Mouse (Mus musculus): ENCODE measurements around the gene Map2. TPM values are rescaled to one million over a fixed set of nuclear protein-coding genes. Genes with fewer than 3 reads are reported as not detected.

Map2 gene
- polyA plus RNA-seq, 1 experiment from 2014 or later, result 4.6 TPM

DNA sequence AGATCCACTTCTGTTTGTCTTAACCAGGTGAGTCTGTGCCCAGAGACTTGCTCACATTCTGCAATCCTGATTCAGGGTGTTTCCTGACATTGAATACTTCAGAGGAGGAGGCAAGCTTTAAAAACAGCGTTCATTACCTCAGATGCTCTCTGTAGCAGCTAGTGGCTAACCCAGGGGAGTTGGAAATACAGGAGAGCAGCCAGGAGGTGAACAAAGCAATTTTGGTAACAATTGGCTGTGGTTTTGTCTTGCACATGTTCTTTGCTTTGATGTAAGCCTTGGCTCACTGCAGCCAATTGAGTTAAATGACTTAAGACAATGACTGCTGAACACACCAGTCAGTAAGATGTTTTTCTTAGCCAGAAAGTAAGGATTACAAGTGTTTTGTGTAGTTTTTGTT, 48.3 kb downstream of the Map2 start:
- Histone ChIP-seq H3K4me2 (no peak overlapping the region), H3K4me1 (ENCODE audit: control insufficient read depth, insufficient read depth, low read length) (no peaks in the 10 kb centered on the region), H3K4me3 (ENCODE audit: low read depth, low read length) (no peak overlapping the region), H3K9ac (ENCODE audit: low read depth, low read length) (no peak overlapping the region), H3K36me3 (ENCODE audit: control insufficient read depth, insufficient read depth, low read length) (no peaks in the 10 kb centered on the region), H3K27me3 (ENCODE audit: control insufficient read depth, insufficient read depth, low read length) (no peaks in the 10 kb centered on the region), H3K27ac (ENCODE audit: low read depth, low read length) (no peak overlapping the region), H3K9me3 (replicated peaks; ENCODE audit: control insufficient read depth, low read length) (no peaks in the 10 kb centered on the region)
- no peak for ATAC-seq (replicated peaks; ENCODE audit: insufficient number of reproducible peaks, low FRiP score, low TSS enrichment)
- WGBS (ENCODE audit: insufficient replicate concordance), result 51% methylated on average over 1 of the region's 1 CpGs

DNA sequence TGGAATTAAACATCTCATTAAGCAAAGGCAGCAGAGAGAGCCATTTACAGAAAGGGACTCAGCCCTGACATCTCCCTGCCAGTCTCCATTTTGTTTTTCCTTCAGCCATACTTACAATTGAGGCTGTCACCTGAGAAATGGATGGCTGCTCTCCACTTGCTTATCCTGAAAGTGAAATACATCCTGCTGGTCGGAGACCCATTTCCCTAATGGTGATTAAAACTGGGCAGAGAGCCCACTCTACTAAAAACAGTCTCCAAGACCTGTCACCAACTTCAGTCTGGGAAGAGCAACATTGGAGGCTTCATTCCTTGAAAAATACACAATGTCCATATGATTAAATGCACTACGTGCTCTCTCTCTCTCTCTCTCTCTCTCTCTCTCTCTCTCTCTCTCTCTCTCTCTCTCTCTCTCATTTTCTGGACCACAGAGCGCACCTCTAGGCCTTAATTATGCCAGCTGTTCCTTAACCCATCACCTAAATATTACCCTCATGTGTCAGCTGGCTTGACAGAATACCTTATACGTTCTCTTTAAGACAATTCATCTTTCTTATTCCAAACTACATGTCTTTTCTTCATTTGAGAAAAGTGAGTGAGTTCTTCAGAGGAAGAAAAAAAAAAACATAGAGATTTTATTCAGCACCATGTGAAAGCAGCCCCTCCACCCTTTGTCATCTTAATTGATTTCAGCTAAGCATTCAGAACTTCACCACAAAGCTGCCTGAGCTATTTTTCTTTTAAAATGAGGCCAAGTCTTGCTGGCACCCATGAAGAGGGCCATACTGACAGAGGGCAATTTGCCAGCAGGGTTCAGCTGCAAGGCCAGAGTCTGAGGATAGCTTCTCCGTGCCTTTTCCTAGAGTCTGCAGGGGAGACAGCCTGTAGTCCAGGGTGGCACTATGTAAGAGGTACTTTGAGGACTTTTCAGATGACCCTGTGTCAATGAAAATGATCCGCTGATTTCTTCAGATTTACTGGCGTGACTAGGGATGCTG, 51.6 kb downstream of the Map2 start:
- no peak for ATAC-seq (replicated peaks; ENCODE audit: insufficient number of reproducible peaks, low FRiP score, low TSS enrichment)
- H3K4me1 ChIP-seq (ENCODE audit: control insufficient read depth, insufficient read depth, low read length), result no peaks in the 10 kb centered on the region
- no peak overlapping the region for H3K27ac ChIP-seq (ENCODE audit: low read depth, low read length)
- no peak overlapping the region for H3K4me2 ChIP-seq
- H3K36me3 ChIP-seq (ENCODE audit: control insufficient read depth, insufficient read depth, low read length), result no peaks in the 10 kb centered on the region
- no peaks in the 10 kb centered on the region for H3K9me3 ChIP-seq (replicated peaks; ENCODE audit: control insufficient read depth, low read length)
- WGBS (ENCODE audit: insufficient replicate concordance), result 66% methylated on average over 7 of the region's 7 CpGs
- no peak overlapping the region for H3K9ac ChIP-seq (ENCODE audit: low read depth, low read length)
- H3K27me3 ChIP-seq (ENCODE audit: control insufficient read depth, insufficient read depth, low read length), result no peaks in the 10 kb centered on the region
- H3K4me3 ChIP-seq (ENCODE audit: low read depth, low read length), result no peak overlapping the region

DNA sequence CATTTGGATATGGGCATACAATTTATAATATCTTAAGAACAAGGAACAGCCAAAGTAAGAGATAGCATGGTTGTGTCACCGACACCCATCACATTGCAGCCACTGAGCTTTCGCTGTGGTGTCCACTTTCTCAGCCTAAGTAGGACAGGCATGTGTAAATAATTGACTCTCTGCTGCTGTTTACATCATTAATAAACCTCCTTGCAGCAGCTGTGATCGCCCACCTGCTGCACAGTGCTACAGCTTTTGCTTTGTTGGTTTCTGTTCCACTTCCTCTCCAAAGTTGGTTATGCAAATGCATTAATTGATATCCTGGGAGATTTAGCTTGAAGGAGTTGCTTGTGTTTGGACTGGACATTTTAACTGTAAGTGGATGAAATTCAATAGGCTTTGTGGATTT, 53.1 kb downstream of the Map2 start:
- Histone ChIP-seq H3K27me3 (ENCODE audit: control insufficient read depth, insufficient read depth, low read length) (no peaks in the 10 kb centered on the region), H3K9me3 (replicated peaks; ENCODE audit: control insufficient read depth, low read length) (no peaks in the 10 kb centered on the region), H3K4me1 (ENCODE audit: control insufficient read depth, insufficient read depth, low read length) (no peaks in the 10 kb centered on the region), H3K27ac (ENCODE audit: low read depth, low read length) (no peak overlapping the region), H3K4me2 (no peak overlapping the region), H3K4me3 (ENCODE audit: low read depth, low read length) (no peak overlapping the region), H3K9ac (ENCODE audit: low read depth, low read length) (no peak overlapping the region), H3K36me3 (ENCODE audit: control insufficient read depth, insufficient read depth, low read length) (no peaks in the 10 kb centered on the region)
- 82% methylated on average over 3 of the region's 3 CpGs for WGBS (ENCODE audit: insufficient replicate concordance)
- ATAC-seq (replicated peaks; ENCODE audit: insufficient number of reproducible peaks, low FRiP score, low TSS enrichment), result no peak

DNA sequence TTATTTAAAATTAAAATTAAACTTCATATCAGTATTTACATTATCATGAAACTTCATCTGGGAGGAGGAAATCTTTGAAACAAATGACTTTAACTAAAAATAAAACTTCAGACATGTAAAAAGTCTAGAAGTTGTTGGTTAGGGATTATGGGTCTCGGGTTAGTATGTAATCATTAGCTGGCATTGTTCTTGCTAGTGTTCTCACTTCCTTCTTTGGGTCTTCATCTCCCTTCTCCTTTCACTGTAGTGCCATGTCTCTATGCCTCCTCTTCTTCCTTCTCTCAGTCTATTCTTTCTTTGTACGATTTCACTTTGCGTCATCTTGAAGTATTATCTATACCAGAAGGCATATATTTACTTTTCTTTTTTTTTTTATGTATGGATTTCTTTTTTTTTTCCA, 55.3 kb downstream of the Map2 start:
- Histone ChIP-seq H3K36me3 (ENCODE audit: control insufficient read depth, insufficient read depth, low read length) (no peaks in the 10 kb centered on the region), H3K27me3 (ENCODE audit: control insufficient read depth, insufficient read depth, low read length) (no peaks in the 10 kb centered on the region), H3K4me2 (no peak overlapping the region), H3K4me3 (ENCODE audit: low read depth, low read length) (no peak overlapping the region), H3K9ac (ENCODE audit: low read depth, low read length) (no peak overlapping the region), H3K27ac (ENCODE audit: low read depth, low read length) (no peak overlapping the region), H3K9me3 (replicated peaks; ENCODE audit: control insufficient read depth, low read length) (no peaks in the 10 kb centered on the region), H3K4me1 (ENCODE audit: control insufficient read depth, insufficient read depth, low read length) (no peaks in the 10 kb centered on the region)
- no peak for ATAC-seq (replicated peaks; ENCODE audit: insufficient number of reproducible peaks, low FRiP score, low TSS enrichment)
- WGBS (ENCODE audit: insufficient replicate concordance), result 91% methylated on average over 3 of the region's 3 CpGs

DNA sequence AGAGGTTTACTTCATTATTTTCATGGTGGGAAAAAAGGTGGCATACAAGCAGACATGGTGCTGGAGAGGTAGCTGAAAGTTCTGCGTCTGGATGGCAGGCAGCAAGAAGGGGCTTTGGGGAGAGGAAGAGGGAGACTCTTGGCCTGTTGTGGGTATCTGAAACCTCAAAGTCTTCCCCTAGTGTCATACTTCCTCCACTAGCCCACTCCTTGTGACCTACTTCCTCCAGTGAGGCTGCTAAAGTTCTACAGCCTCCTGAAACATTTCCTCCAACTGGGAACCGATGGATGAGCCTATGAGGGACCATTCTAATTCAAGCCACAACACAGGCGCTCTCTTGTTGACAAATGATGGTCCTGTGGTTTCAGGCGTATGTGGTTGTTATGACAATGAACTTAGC, 56.9 kb downstream of the Map2 start:
- 76% methylated on average over 4 of the region's 4 CpGs for WGBS (ENCODE audit: insufficient replicate concordance)
- Histone ChIP-seq H3K9ac (ENCODE audit: low read depth, low read length) (no peak overlapping the region), H3K9me3 (replicated peaks; ENCODE audit: control insufficient read depth, low read length) (no peaks in the 10 kb centered on the region), H3K27me3 (ENCODE audit: control insufficient read depth, insufficient read depth, low read length) (no peaks in the 10 kb centered on the region), H3K4me2 (no peak overlapping the region), H3K4me1 (ENCODE audit: control insufficient read depth, insufficient read depth, low read length) (no peaks in the 10 kb centered on the region), H3K27ac (ENCODE audit: low read depth, low read length) (no peak overlapping the region), H3K36me3 (ENCODE audit: control insufficient read depth, insufficient read depth, low read length) (no peaks in the 10 kb centered on the region), H3K4me3 (ENCODE audit: low read depth, low read length) (no peak overlapping the region)
- no peak for ATAC-seq (replicated peaks; ENCODE audit: insufficient number of reproducible peaks, low FRiP score, low TSS enrichment)

DNA sequence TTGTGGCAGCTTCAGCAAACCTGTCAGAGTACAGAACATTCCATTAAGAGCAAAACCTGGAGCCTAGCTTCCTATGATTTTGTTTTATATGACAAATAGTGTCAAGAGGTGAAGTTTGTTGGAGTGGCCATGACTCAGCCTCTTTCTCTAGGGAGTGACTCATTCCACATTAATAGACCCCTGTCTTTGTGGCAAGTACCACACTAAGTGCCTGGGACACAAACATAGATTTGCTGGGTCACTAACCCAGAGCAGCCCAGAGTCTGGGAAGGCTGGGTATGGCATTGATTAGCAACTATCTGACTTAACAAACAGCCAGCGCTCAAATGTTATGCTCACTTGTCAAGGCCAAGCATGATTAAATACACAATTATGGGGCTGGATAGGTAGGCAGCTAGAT, 69.8 kb downstream of the Map2 start:
- H3K4me3 ChIP-seq (ENCODE audit: low read depth, low read length), result no peak overlapping the region
- ATAC-seq (replicated peaks; ENCODE audit: insufficient number of reproducible peaks, low FRiP score, low TSS enrichment), result no peak
- no peak overlapping the region for H3K9ac ChIP-seq (ENCODE audit: low read depth, low read length)
- H3K36me3 ChIP-seq (ENCODE audit: control insufficient read depth, insufficient read depth, low read length), result no peaks in the 10 kb centered on the region
- H3K27ac ChIP-seq (ENCODE audit: low read depth, low read length), result no peak overlapping the region
- no peaks in the 10 kb centered on the region for H3K9me3 ChIP-seq (replicated peaks; ENCODE audit: control insufficient read depth, low read length)
- 76% methylated on average over 1 of the region's 1 CpGs for WGBS (ENCODE audit: insufficient replicate concordance)
- H3K27me3 ChIP-seq (ENCODE audit: control insufficient read depth, insufficient read depth, low read length), result no peaks in the 10 kb centered on the region
- H3K4me1 ChIP-seq (ENCODE audit: control insufficient read depth, insufficient read depth, low read length), result no peaks in the 10 kb centered on the region
- no peak overlapping the region for H3K4me2 ChIP-seq

DNA sequence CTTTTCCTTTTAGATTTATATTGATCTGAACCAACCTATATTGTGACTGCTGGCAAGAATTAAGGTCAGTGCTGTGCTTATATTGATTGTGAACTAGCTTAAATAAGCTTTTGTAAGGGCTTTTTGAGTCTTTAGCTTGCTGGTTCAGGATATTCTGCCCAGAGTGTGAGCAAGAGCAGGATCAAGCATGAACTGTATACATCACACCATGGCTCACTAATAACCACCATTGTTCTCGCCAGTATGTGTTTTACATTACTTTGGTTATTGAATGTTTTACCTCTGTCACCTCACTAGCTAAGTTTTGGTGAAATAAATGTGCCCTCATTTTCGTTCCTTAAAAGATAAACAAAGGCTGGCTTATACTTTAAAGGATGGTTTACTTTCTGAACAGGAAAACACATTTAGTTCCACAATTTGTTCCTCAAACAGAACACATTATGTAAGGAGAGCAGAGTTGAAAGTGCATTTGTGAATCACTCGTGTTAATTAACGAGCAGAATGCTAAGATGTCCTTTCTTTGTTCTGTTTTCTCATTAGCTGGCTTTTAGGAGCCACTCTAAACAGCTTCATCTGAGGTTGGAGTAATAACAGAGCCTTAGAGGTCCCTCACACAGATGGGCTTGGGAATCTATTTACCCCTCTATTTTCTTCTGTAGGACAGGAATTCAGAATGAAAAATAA, 76.7 kb downstream of the Map2 start:
- no peaks in the 10 kb centered on the region for H3K27me3 ChIP-seq (ENCODE audit: control insufficient read depth, insufficient read depth, low read length)
- no peak overlapping the region for H3K9ac ChIP-seq (ENCODE audit: low read depth, low read length)
- H3K4me2 ChIP-seq, result no peak overlapping the region
- no peaks in the 10 kb centered on the region for H3K9me3 ChIP-seq (replicated peaks; ENCODE audit: control insufficient read depth, low read length)
- H3K4me3 ChIP-seq (ENCODE audit: low read depth, low read length), result no peak overlapping the region
- no peak overlapping the region for H3K27ac ChIP-seq (ENCODE audit: low read depth, low read length)
- no peaks in the 10 kb centered on the region for H3K36me3 ChIP-seq (ENCODE audit: control insufficient read depth, insufficient read depth, low read length)
- H3K4me1 ChIP-seq (ENCODE audit: control insufficient read depth, insufficient read depth, low read length), result no peaks in the 10 kb centered on the region
- no peak for ATAC-seq (replicated peaks; ENCODE audit: insufficient number of reproducible peaks, low FRiP score, low TSS enrichment)
- WGBS (ENCODE audit: insufficient replicate concordance), result 56% methylated on average over 4 of the region's 4 CpGs

DNA sequence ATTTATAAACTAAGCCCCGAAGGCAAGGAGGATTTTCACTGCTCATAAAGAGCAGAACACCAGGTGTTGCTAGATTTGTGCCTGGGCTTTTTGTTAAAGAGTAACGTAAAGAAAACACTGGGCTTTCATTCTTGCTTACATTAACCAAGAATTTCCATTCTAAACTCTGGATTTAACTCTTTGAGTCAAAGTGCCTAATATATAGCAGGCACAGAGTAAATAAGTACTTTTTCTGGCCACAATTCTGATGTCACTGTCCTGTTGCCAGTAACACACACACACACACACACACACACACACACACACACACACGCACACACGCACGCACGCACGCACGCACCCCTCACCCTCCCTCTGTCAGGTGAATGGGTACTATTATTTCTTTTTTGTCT, 77.3 kb downstream of the Map2 start:
- Histone ChIP-seq H3K4me3 (ENCODE audit: low read depth, low read length) (no peak overlapping the region), H3K9me3 (replicated peaks; ENCODE audit: control insufficient read depth, low read length) (no peaks in the 10 kb centered on the region), H3K4me2 (no peak overlapping the region), H3K36me3 (ENCODE audit: control insufficient read depth, insufficient read depth, low read length) (no peaks in the 10 kb centered on the region), H3K4me1 (ENCODE audit: control insufficient read depth, insufficient read depth, low read length) (no peaks in the 10 kb centered on the region), H3K9ac (ENCODE audit: low read depth, low read length) (no peak overlapping the region), H3K27me3 (ENCODE audit: control insufficient read depth, insufficient read depth, low read length) (no peaks in the 10 kb centered on the region), H3K27ac (ENCODE audit: low read depth, low read length) (no peak overlapping the region)
- WGBS (ENCODE audit: insufficient replicate concordance), result 79% methylated on average over 8 of the region's 8 CpGs
- ATAC-seq (replicated peaks; ENCODE audit: insufficient number of reproducible peaks, low FRiP score, low TSS enrichment), result no peak

Data from heart, embryonic 11.5 days (tissue).